Mouse (Mus musculus): ENCODE data around the gene Cenps. TPM values are rescaled to one million over a fixed set of nuclear protein-coding genes. Genes with fewer than 3 reads are reported as not detected.

The Cenps gene
- polyA plus RNA-seq, 1 experiment from 2014 or later = 35.1 TPM

Other genes with a start within 250 kb of the Cenps start
- 40.0 and 41.2 TPM in 2 replicates for gene Pex14, start 37.8 kb downstream of the Cenps start, polyA plus RNA-seq (2014; fragmentation: Nextera tagmentation; extraction: Ambion mirVana)
- gene Dffa, start 33.5 kb downstream of the Cenps start, polyA plus RNA-seq (2014; fragmentation: Nextera tagmentation; extraction: Ambion mirVana) = 28.6 and 30.6 TPM in 2 replicates
- 0.65 and 0.81 TPM in 2 replicates for gene Cort, start 10.9 kb downstream of the Cenps start, polyA plus RNA-seq (2014; fragmentation: Nextera tagmentation; extraction: Ambion mirVana)
- gene Pgd, start 29.1 kb upstream of the Cenps start, polyA plus RNA-seq (2014; fragmentation: Nextera tagmentation; extraction: Ambion mirVana) = 66.8 and 69.3 TPM in 2 replicates
- gene Kif1b, start 170.1 kb upstream of the Cenps start, polyA plus RNA-seq (2014; fragmentation: Nextera tagmentation; extraction: Ambion mirVana) = 44.3 and 50.7 TPM in 2 replicates

Measured in stomach, embryonic 14.5 days (tissue).